Mouse (Mus musculus) gastrocnemius, postnatal 10 days (tissue): Measurements from ENCODE around the gene Kitl. TPM values are rescaled to one million over a fixed set of nuclear protein-coding genes. Genes with fewer than 3 reads are reported as not detected.
A peak's percentile ranks its signal among the peaks of the same experiment; 100 is the strongest.

Experiments
- DNase-seq: peaks from one replicate; pipeline ENCODE4 v3.0.0; 2021; ENCODE audit warnings: mixed read lengths
- long read RNA-seq, 2 experiments: library from polyadenylated mRNA; stranded (forward); transcript quantifications; one replicate each; pipeline ENCODE4 v2.0.0; 2021
- total RNA-seq, 2 experiments: library from RNA; stranded (reverse); gene quantifications; 2 replicates each; pipeline ENCODE4 v1.2.3; 2021

Kitl gene
- 10 to 100 TPM; 32.0 to 38.3 TPM for total RNA-seq
- long read RNA-seq, experiment 1, full-length matches to known transcripts = 49 of 57 reads
- long read RNA-seq, experiment 1, partial matches to known transcripts = 0 of 57 reads
- long read RNA-seq, experiment 1, other reads (novel, unspliced or antisense) = 8 of 57 reads
- long read RNA-seq, experiment 2, full-length matches to known transcripts = 24 of 27 reads
- long read RNA-seq, experiment 2, partial matches to known transcripts = 0 of 27 reads
- long read RNA-seq, experiment 2, other reads (novel, unspliced or antisense) = 3 of 27 reads

- DNase-seq = peak; percentile 67
Measured at GRCm38 (mm10) chr10:100015370-100016325, at the start of gene Kitl. Gene Kitl, plus strand, starts transcription at chr10:100015630.

DNA sequence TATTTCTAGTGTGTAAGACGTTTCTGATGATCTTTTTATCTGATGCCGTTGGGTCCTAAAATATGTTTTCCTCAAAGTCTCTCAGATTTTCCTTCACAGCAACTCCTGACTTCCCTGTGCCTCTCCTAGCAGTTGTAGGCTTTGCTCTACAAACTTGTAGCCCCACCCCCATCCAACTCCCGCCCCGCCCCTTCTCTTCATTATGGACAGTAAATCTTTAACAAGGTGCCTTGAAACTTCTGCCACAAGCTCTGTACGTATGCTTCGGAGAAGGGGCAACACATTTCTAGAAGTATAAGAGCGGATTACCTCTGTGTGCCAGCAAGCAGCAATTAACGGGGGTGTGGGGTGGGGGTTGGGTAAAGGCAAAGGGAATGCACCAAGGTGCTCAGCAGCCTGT lies 42.6 kb upstream of the Kitl start:
- no peak for DNase-seq

GRCm38 (mm10) chr10:99980096-99980495 lies 35.3 kb upstream of the Kitl start:
- DNase-seq = no peak

- DNase-seq = no peak
Measured at GRCm38 (mm10) chr10:99980916-99981315, 34.5 kb upstream of the Kitl start.

DNA sequence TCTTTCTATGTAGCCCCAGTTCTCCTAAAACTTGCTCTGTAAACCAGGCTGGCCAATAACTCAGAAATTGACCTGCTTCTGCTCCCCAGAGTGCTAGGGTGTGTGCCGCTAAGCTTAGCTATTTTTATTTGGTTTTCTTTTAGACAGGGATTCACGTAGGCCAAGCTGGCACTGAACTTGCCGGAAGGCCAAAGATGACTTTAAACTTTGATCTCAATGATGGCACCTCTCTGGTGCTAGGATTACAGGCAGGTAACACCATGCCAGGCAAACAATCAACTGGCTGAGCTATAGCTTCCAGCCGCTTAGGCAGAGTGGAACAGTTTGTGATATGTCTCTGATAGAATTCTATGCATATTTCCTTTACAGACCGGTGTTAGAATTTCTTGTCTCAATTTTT lies 33.5 kb upstream of the Kitl start:
- DNase-seq = no peak

- no peak for DNase-seq
Measured at GRCm38 (mm10) chr10:99986745-99987144, 28.7 kb upstream of the Kitl start.

- DNase-seq = no peak
Measured at GRCm38 (mm10) chr10:99989758-99990157, 25.7 kb upstream of the Kitl start.

DNA sequence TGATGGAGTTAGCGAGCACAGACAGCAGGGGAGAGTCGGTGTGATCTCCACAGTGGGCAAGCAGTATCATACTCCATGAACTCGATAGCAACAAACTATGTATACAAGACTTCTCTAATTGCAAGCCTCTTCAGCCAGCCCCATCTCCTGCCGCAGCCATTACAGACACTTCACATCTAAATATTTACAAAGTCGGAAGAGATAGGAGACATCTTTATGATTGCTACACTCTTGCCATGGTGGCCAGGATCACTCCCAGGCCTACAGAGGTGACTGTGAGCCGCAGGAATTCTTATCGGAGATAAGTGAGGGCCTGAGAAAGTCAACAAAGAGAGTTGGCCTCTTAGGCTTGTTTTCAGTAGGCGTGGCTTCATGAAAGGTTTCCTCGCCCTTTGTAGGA lies 23.3 kb upstream of the Kitl start:
- DNase-seq = no peak

- no peak for DNase-seq
Measured at GRCm38 (mm10) chr10:100001452-100001851, 14.0 kb upstream of the Kitl start.

DNA sequence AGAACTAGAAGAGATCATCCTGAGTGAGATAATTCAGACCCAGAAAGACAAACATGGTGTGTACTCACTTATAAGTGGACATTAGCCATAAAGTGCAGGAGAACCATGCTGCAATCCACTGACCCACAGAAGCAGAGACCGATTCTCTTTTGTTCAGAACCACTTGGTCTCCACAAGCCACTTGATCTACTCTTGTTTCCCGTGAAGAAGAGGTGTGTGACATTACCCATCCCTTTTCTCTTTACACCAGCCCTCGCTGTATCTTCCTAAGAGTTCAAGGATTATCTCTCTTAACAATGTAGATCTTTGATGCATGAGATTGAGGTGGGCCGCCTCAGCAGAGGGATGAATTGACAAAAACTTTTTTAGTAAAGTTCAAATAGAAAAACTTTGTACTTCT lies 11.6 kb upstream of the Kitl start:
- DNase-seq = no peak

DNA sequence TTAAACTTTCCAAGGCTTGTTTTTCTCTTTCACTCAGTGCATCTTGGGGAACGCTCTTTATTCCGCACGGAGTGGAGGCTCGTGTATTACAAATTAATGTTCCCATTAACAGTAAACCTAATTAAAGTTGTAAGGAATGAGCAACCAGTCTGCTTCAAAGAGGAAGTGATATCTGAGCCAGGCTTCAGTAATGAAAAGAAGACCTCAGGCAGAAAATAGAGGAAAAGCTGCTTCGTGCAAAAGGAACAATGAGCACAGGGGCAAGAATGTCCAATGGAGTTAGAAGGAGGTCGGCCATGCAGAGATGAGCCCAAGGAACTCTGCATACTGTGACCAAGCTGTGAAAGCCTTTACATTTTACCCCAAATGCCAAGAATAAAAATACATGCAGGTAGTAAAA lies 5.7 kb upstream of the Kitl start:
- DNase-seq = no peak

- DNase-seq = no peak
Measured at GRCm38 (mm10) chr10:100010291-100010690, 5.1 kb upstream of the Kitl start.

GRCm38 (mm10) chr10:100014096-100014495 lies 1.3 kb upstream of the Kitl start:
- DNase-seq = no peak

DNA sequence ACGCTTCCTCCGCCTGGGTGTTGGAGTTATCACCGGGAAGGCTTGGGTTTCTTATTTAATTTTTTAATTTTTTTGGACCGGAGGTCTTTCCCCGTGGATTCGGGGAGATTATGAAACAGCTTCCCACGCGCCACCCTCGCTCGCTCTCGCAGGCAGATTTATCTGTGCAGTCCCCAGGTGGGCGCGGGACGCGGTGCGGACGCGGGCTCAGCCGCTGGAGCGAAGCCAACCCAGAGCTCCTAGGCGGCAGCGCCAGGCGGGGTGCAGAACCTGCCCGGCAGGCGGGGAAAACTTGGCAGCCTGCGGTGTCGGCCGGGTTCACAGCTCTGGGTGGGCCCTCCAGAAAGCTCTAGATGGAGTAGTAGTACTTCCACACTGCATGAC lies 888 bp downstream of the Kitl start:
- peak; percentile 60 for DNase-seq

DNA sequence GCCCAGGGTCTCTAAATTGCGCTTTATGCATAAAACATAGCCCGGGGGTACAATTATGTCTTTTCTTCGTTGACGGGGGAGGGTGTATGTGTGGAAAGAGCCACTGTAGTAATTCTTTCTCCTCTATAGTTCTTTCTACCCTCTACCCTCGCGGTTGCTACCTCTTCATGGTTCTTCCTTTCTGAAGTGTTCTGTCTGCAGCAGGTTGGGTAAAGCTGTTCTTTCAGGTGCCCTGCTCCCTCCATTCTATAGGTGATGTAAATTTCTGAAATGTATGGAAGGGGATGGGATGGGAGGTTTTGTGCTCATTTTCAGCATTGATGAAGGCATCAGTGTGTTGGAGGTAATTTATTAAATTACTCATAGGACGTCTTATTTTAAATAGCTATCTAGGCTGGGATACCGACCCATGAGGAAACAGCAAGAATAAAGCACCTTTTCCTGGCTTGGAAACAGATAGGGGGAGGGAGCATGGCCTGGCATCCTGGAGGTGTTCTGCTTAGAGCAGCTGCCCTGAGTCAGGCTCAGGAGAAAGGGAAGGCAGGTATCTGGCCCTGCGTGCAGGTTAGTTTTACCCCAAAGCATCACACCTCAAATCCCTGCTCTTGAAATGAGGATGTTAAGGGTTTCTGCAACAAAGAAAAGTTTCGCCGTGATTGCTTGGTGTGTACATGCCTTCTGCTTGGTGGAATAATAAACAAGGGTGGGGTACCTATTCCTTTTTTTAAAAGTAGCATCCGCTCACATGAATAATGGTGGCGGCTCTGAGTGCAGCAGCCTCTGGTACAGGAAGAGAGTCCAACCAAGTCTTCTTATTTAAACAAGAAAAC lies 1.7 kb downstream of the Kitl start:
- DNase-seq = no peak

DNA sequence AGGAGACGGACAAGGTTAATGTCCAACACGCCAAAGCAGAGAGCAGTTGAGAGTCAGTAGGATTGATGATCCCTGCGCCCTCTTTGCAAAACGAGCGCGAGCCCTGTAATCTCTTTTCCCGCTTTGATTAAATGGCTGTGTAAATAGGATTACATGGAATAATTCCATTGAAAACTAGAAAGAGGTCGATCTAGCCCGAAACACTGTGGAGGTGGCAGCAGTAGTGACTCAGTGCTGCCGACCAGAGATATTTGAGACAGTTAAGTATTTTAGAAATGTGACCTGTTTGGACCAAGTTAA lies 2.3 kb downstream of the Kitl start:
- no peak for DNase-seq

DNA sequence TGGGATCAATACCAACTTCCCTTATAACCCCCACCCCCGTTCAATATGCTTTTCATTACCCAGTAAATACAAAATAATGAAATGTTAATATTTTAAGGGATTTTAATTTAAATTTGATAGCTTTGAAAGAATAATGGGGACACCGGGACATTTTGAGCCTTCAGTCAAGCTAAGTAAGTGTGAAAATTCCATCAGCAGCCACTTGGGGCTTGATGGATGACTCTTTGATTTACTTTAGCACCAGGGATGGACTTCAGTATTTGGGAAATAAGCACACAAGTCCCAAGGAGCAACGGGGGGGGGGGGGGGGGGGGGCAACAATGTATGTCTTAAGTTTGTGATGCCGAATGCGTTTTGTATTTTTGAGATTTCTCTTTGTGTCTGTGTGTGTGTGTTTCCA lies 3.1 kb downstream of the Kitl start:
- no peak for DNase-seq

- no peak for DNase-seq
Measured at GRCm38 (mm10) chr10:100019246-100020195, 4.1 kb downstream of the Kitl start.

- no peak for DNase-seq
Measured at GRCm38 (mm10) chr10:100022090-100022834, 6.8 kb downstream of the Kitl start.

DNA sequence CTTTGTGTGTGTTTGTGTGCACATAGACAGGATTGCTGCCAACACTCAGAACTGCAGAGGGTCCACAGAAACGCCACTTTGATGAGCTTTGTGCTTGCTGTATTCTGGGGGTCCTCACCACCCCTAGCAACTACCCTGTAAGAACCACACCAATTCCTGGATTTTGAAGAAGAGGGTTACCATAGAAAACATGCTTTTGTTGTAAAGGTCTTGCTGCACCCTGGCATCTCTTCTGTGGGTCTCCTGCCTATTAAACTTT lies 7.3 kb downstream of the Kitl start:
- DNase-seq = no peak

- DNase-seq = no peak
Measured at GRCm38 (mm10) chr10:100025665-100026064, 10.2 kb downstream of the Kitl start.
